Mouse (Mus musculus): ENCODE results near the gene Nrp2. TPM values are rescaled to one million over a fixed set of nuclear protein-coding genes. Genes with fewer than 3 reads are reported as not detected.

Nrp2 gene
- polyA plus RNA-seq, 1 experiment = 32.2 TPM

DNA sequence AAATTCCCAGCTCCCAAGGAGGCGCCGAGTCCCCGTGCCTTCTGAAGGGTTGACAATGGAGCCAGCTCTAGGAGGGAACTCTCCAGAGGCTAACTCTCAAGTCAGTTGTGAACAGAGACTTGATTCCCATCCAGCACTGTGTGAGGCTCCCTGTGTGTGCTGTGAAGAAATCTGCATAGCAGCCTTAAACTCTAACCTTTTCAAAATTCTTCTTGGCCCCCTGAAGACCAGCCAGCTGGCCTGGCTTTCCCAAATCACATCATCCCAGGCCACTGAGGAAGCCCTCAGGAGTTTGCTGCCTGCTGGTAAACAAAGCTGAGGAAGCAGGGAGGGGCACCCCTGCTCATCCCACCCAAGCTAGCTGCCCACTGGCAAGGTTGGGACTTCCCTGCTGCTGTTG, 39.0 kb downstream of the Nrp2 start:
- peaks cover 8% of the 10 kb centered on the region for H3K4me1 ChIP-seq (ENCODE audit: control insufficient read depth, insufficient read depth, low read length)
- TF ChIP-seq CTCF (IDR thresholded peaks at IDR 0.05; ENCODE audit: low read depth, low read length) = no peak
- TF ChIP-seq POLR2A (IDR thresholded peaks at IDR 0.05; ENCODE audit: insufficient read depth, low read length) = no peak
- no peak for TF ChIP-seq EP300 (IDR thresholded peaks at IDR 0.05; ENCODE audit: insufficient read depth, low read depth, low read length)
- no peaks in the 10 kb centered on the region for H3K36me3 ChIP-seq (ENCODE audit: control insufficient read depth, insufficient read depth, low read length, poor library complexity, severe bottlenecking)
- peak overlapping the region; percentile 28 for H3K27ac ChIP-seq (ENCODE audit: insufficient read depth, low read length)
- H3K9me3 ChIP-seq (replicated peaks; ENCODE audit: control insufficient read depth, insufficient read depth, low read length, poor library complexity, severe bottlenecking) = no peaks in the 10 kb centered on the region
- H3K27me3 ChIP-seq (ENCODE audit: control insufficient read depth, insufficient read depth, low read length, poor library complexity, severe bottlenecking) = no peaks in the 10 kb centered on the region
- 0 out of 2 replicates have a peak overlapping the region, but pooled peaks have one; percentile 17 for H3K4me3 ChIP-seq (ENCODE audit: low read depth, low read length)
- H3K9ac ChIP-seq (ENCODE audit: low read depth, poor library complexity, severe bottlenecking) = no peak overlapping the region

- Histone ChIP-seq H3K27ac (ENCODE audit: insufficient read depth, low read length) (peak overlapping the region; percentile 28), H3K36me3 (ENCODE audit: control insufficient read depth, insufficient read depth, low read length, poor library complexity, severe bottlenecking) (no peaks in the 10 kb centered on the region), H3K4me1 (ENCODE audit: control insufficient read depth, insufficient read depth, low read length) (peaks cover 8% of the 10 kb centered on the region)
These were observed 40.1 kb downstream of the Nrp2 start for GRCm38 (mm10) chr1:62743064-62743694.

DNA sequence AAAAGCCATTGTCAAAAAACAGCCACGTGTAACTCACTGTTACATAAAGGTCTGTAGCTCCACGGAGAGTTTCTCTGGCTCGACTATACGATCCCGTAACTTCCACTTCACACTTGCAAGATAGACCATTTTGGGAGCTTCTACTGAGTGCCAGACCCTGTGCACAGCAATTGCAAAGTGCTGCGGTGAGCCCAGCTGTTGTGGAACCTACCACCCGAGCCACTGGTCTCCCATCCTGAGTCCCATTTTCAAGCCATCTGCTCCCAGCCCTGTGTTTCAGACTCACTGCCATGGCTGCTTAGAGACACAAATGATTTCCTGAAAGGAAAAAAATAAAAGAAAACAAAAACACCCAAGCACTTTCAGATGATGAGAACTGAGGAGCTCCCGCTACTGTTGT, 42.8 kb downstream of the Nrp2 start:
- Histone ChIP-seq H3K4me3 (ENCODE audit: low read depth, low read length) (no peak overlapping the region), H3K27me3 (ENCODE audit: control insufficient read depth, insufficient read depth, low read length, poor library complexity, severe bottlenecking) (no peaks in the 10 kb centered on the region), H3K9me3 (replicated peaks; ENCODE audit: control insufficient read depth, insufficient read depth, low read length, poor library complexity, severe bottlenecking) (no peaks in the 10 kb centered on the region), H3K9ac (ENCODE audit: low read depth, poor library complexity, severe bottlenecking) (no peak overlapping the region), H3K27ac (ENCODE audit: insufficient read depth, low read length) (no peak overlapping the region), H3K36me3 (ENCODE audit: control insufficient read depth, insufficient read depth, low read length, poor library complexity, severe bottlenecking) (no peaks in the 10 kb centered on the region), H3K4me1 (ENCODE audit: control insufficient read depth, insufficient read depth, low read length) (peaks cover 3% of the 10 kb centered on the region)
- TF ChIP-seq CTCF (IDR thresholded peaks at IDR 0.05; ENCODE audit: low read depth, low read length) (no peak), EP300 (IDR thresholded peaks at IDR 0.05; ENCODE audit: insufficient read depth, low read depth, low read length) (no peak)

More at GRCm38 (mm10) chr1:62743064-62743694, 40.1 kb downstream of the Nrp2 start:
- Histone ChIP-seq H3K9ac (ENCODE audit: low read depth, poor library complexity, severe bottlenecking) (no peak overlapping the region), H3K9me3 (replicated peaks; ENCODE audit: control insufficient read depth, insufficient read depth, low read length, poor library complexity, severe bottlenecking) (no peaks in the 10 kb centered on the region), H3K27me3 (ENCODE audit: control insufficient read depth, insufficient read depth, low read length, poor library complexity, severe bottlenecking) (no peaks in the 10 kb centered on the region), H3K4me3 (ENCODE audit: low read depth, low read length) (no peak overlapping the region)
- no peak for TF ChIP-seq POLR2A (IDR thresholded peaks at IDR 0.05; ENCODE audit: insufficient read depth, low read length)
- TF ChIP-seq EP300 (IDR thresholded peaks at IDR 0.05; ENCODE audit: insufficient read depth, low read depth, low read length) = peak; percentile 75

DNA sequence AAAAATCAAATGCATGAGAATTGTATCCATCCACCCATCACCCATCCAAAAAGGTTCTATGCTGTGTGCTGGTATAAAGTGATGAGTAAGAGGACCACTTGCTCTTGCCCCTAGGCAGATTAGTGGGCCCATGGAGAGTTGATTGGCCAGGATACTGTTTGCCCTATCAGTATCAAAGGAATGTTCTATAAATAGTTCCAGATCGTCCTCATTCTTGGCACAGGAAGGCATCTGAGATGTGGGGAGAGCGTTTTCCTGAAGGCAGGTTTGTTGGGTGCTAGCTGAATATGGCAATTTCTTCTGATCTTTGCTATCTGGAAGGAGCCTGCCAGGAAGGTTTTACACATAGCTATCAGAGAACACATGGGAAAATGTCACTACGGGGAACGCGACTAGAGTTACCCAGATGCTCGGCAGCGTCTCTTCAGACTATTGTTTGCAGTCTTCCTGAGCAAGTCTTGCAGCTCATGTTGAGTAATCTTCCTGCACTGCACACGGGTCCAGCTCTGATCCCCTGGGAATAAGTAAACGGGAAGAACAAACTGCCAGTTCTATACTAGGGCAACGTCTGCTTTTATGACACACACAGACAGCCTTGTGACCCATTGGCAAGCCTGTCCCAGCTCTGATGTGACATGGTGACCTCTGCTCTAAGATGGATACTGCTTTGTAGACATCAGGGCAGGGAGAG, 44.5 kb downstream of the Nrp2 start:
- Histone ChIP-seq H3K9me3 (replicated peaks; ENCODE audit: control insufficient read depth, insufficient read depth, low read length, poor library complexity, severe bottlenecking) (no peaks in the 10 kb centered on the region), H3K9ac (ENCODE audit: low read depth, poor library complexity, severe bottlenecking) (no peak overlapping the region), H3K27me3 (ENCODE audit: control insufficient read depth, insufficient read depth, low read length, poor library complexity, severe bottlenecking) (no peaks in the 10 kb centered on the region), H3K4me1 (ENCODE audit: control insufficient read depth, insufficient read depth, low read length) (peaks cover 4% of the 10 kb centered on the region), H3K4me3 (ENCODE audit: low read depth, low read length) (no peak overlapping the region), H3K36me3 (ENCODE audit: control insufficient read depth, insufficient read depth, low read length, poor library complexity, severe bottlenecking) (no peaks in the 10 kb centered on the region), H3K27ac (ENCODE audit: insufficient read depth, low read length) (no peak overlapping the region)
- TF ChIP-seq EP300 (IDR thresholded peaks at IDR 0.05; ENCODE audit: insufficient read depth, low read depth, low read length) (no peak), POLR2A (IDR thresholded peaks at IDR 0.05; ENCODE audit: insufficient read depth, low read length) (no peak), CTCF (IDR thresholded peaks at IDR 0.05; ENCODE audit: low read depth, low read length) (no peak)

GRCm38 (mm10) chr1:62748361-62748760, 45.3 kb downstream of the Nrp2 start:
- Histone ChIP-seq H3K9ac (ENCODE audit: low read depth, poor library complexity, severe bottlenecking) (no peak overlapping the region), H3K4me3 (ENCODE audit: low read depth, low read length) (no peak overlapping the region), H3K27me3 (ENCODE audit: control insufficient read depth, insufficient read depth, low read length, poor library complexity, severe bottlenecking) (no peaks in the 10 kb centered on the region), H3K9me3 (replicated peaks; ENCODE audit: control insufficient read depth, insufficient read depth, low read length, poor library complexity, severe bottlenecking) (no peaks in the 10 kb centered on the region), H3K4me1 (ENCODE audit: control insufficient read depth, insufficient read depth, low read length) (peaks cover 4% of the 10 kb centered on the region), H3K36me3 (ENCODE audit: control insufficient read depth, insufficient read depth, low read length, poor library complexity, severe bottlenecking) (no peaks in the 10 kb centered on the region), H3K27ac (ENCODE audit: insufficient read depth, low read length) (no peak overlapping the region)
- no peak for TF ChIP-seq POLR2A (IDR thresholded peaks at IDR 0.05; ENCODE audit: insufficient read depth, low read length)
- no peak for TF ChIP-seq CTCF (IDR thresholded peaks at IDR 0.05; ENCODE audit: low read depth, low read length)
- TF ChIP-seq EP300 (IDR thresholded peaks at IDR 0.05; ENCODE audit: insufficient read depth, low read depth, low read length) = no peak

GRCm38 (mm10) chr1:62749716-62750115, 46.6 kb downstream of the Nrp2 start:
- no peak overlapping the region for H3K9ac ChIP-seq (ENCODE audit: low read depth, poor library complexity, severe bottlenecking)
- no peak overlapping the region for H3K4me3 ChIP-seq (ENCODE audit: low read depth, low read length)
- H3K4me1 ChIP-seq (ENCODE audit: control insufficient read depth, insufficient read depth, low read length) = peaks cover 4% of the 10 kb centered on the region
- TF ChIP-seq EP300 (IDR thresholded peaks at IDR 0.05; ENCODE audit: insufficient read depth, low read depth, low read length) (no peak), CTCF (IDR thresholded peaks at IDR 0.05; ENCODE audit: low read depth, low read length) (no peak), POLR2A (IDR thresholded peaks at IDR 0.05; ENCODE audit: insufficient read depth, low read length) (no peak)
- H3K9me3 ChIP-seq (replicated peaks; ENCODE audit: control insufficient read depth, insufficient read depth, low read length, poor library complexity, severe bottlenecking) = no peaks in the 10 kb centered on the region
- H3K27ac ChIP-seq (ENCODE audit: insufficient read depth, low read length) = no peak overlapping the region
- H3K36me3 ChIP-seq (ENCODE audit: control insufficient read depth, insufficient read depth, low read length, poor library complexity, severe bottlenecking) = no peaks in the 10 kb centered on the region
- no peaks in the 10 kb centered on the region for H3K27me3 ChIP-seq (ENCODE audit: control insufficient read depth, insufficient read depth, low read length, poor library complexity, severe bottlenecking)
